Mouse (Mus musculus) neural tube, embryonic 14.5 days (tissue): ENCODE results near the gene Kcnc4. TPM values are rescaled to one million over a fixed set of nuclear protein-coding genes. Genes with fewer than 3 reads are reported as not detected.

ENCODE experiments used
- ATAC-seq: fragments of 200-750 bp; cut with Nextera tagmentation; 2 replicates; pipeline ENCODE4 v1.8.0; 2017; ENCODE audit warnings: low read depth, mild to moderate bottlenecking, moderate TSS enrichment, moderate library complexity
- H3K27ac ChIP-seq: fragments of 300-500 bp; sonication (generic); 2 replicates; pipeline ENCODE4 v1.5.1; 2014; ENCODE audit warnings: low read depth, mild to moderate bottlenecking, control low read depth, low read length, moderate library complexity, mixed read lengths
- H3K27me3 ChIP-seq: fragments of 300-500 bp; sonication (generic); 2 replicates; pipeline ENCODE4 v1.6.1; 2014; ENCODE audit warnings: low read length; ENCODE audit not compliant: control insufficient read depth, insufficient read depth
- H3K36me3 ChIP-seq: fragments of 300-500 bp; sonication (generic); 2 replicates; pipeline ENCODE4 v1.6.1; 2014; ENCODE audit warnings: low read length, mixed read lengths; ENCODE audit not compliant: control insufficient read depth, insufficient read depth
- H3K4me1 ChIP-seq: fragments of 300-500 bp; sonication (generic); 2 replicates; pipeline ENCODE4 v1.6.1; 2014; ENCODE audit warnings: low read length; ENCODE audit not compliant: control insufficient read depth, insufficient read depth
- H3K4me2 ChIP-seq: fragments of 300-500 bp; sonication (generic); 2 replicates; pipeline ENCODE4 v1.6.1; 2014; ENCODE audit warnings: mild to moderate bottlenecking, low read depth, low read length, control low read depth
- H3K4me3 ChIP-seq: fragments of 300-500 bp; sonication (generic); 2 replicates; pipeline ENCODE4 v1.5.1; 2014; ENCODE audit warnings: low read depth, low read length, control low read depth, mixed read lengths
- H3K9ac ChIP-seq: fragments of 300-500 bp; sonication (generic); replicated peaks from 2 replicates; pipeline ENCODE4 v1.6.1; 2014; ENCODE audit warnings: low read depth, mild to moderate bottlenecking, control low read depth, low read length, mixed read lengths
- H3K9me3 ChIP-seq: fragments of 300-500 bp; sonication (generic); 2 replicates; pipeline ENCODE4 v1.6.1; 2016; ENCODE audit warnings: low read length; ENCODE audit not compliant: control insufficient read depth
- WGBS: fragments of 180-500 bp; shearing (Covaris S2); extraction: QIAGEN DNeasy Blood & Tissue Kit; methylation state at CpG from one replicate; pipeline ENCODE4 v1.1.7; 2014; 5-methylcytosine and 5-hydroxymethylcytosine counted together
- polyA plus RNA-seq: library from polyadenylated mRNA; unstranded; fragments of >200 nt; fragmentation: Nextera tagmentation; extraction: Ambion mirVana; gene quantifications from 2 replicates; pipeline ENCODE4 v1.2.1, GENCODE M21; 2014

The Kcnc4 gene
- polyA plus RNA-seq, result 6.2 and 7.7 TPM in 2 replicates

- WGBS, result under 1% methylated on average over 64 of the region's 68 CpGs
- Histone ChIP-seq H3K4me3 (peak within 1 kb of the TSS; percentile 57), H3K27ac (no peak within 1 kb of the TSS), H3K9ac (peak within 1 kb of the TSS; percentile 57), H3K9me3 (no peaks in the 10 kb centered on the region), H3K4me1 (peaks cover 17% of the 10 kb centered on the region), H3K27me3 (peaks cover 52% of the 10 kb centered on the region), H3K36me3 (no peaks in the 10 kb centered on the region), H3K4me2 (peak within 1 kb of the TSS; percentile 96)
- peak; percentile 30; the same call in 1 of the 2 replicates for ATAC-seq
Measured at GRCm38 (mm10) chr3:107459196-107459772, at the start of gene Kcnc4. TSS of gene Kcnc4 (minus strand) at chr3:107459552.

- no peaks in the 10 kb centered on the region for H3K36me3 ChIP-seq
- 74% methylated on average over 8 of the region's 8 CpGs for WGBS
Measured at GRCm38 (mm10) chr3:107508696-107509095, 49.3 kb upstream of the Kcnc4 start.

GRCm38 (mm10) chr3:107507966-107508365 is 48.6 kb upstream of the Kcnc4 start:
- no peaks in the 10 kb centered on the region for H3K27me3 ChIP-seq
- no peak overlapping the region for H3K27ac ChIP-seq
- no peak for ATAC-seq
- H3K4me3 ChIP-seq, result no peak overlapping the region
- 79% methylated on average over 9 of the region's 9 CpGs for WGBS
- no peak overlapping the region for H3K4me2 ChIP-seq
- no peak overlapping the region for H3K9ac ChIP-seq
- no peaks in the 10 kb centered on the region for H3K36me3 ChIP-seq
- H3K4me1 ChIP-seq, result peaks cover 13% of the 10 kb centered on the region
- H3K9me3 ChIP-seq, result no peaks in the 10 kb centered on the region

More at GRCm38 (mm10) chr3:107508696-107509095, 49.3 kb upstream of the Kcnc4 start:
- Histone ChIP-seq H3K27me3 (no peaks in the 10 kb centered on the region), H3K4me2 (no peak overlapping the region), H3K9ac (no peak overlapping the region), H3K27ac (no peak overlapping the region), H3K4me3 (no peak overlapping the region), H3K9me3 (no peaks in the 10 kb centered on the region), H3K4me1 (peaks cover 13% of the 10 kb centered on the region)
- ATAC-seq, result no peak

- H3K4me3 ChIP-seq, result no peak overlapping the region
- WGBS, result 59% methylated on average over 4 of the region's 4 CpGs
- H3K27me3 ChIP-seq, result no peaks in the 10 kb centered on the region
- no peak overlapping the region for H3K9ac ChIP-seq
- no peak overlapping the region for H3K27ac ChIP-seq
- no peaks in the 10 kb centered on the region for H3K36me3 ChIP-seq
- peaks cover 20% of the 10 kb centered on the region for H3K4me1 ChIP-seq
- no peak for ATAC-seq
- H3K4me2 ChIP-seq, result no peak overlapping the region
- H3K9me3 ChIP-seq, result no peaks in the 10 kb centered on the region
Measured at GRCm38 (mm10) chr3:107506531-107506930, 47.2 kb upstream of the Kcnc4 start.

GRCm38 (mm10) chr3:107505464-107506367 is 46.4 kb upstream of the Kcnc4 start:
- no peaks in the 10 kb centered on the region for H3K27me3 ChIP-seq
- H3K36me3 ChIP-seq, result no peaks in the 10 kb centered on the region
- H3K4me1 ChIP-seq, result peaks cover 24% of the 10 kb centered on the region
- no peak overlapping the region for H3K27ac ChIP-seq
- no peak overlapping the region for H3K9ac ChIP-seq
- no peaks in the 10 kb centered on the region for H3K9me3 ChIP-seq
- H3K4me3 ChIP-seq, result no peak overlapping the region
- 34% methylated on average over 4 of the region's 4 CpGs for WGBS
- no peak overlapping the region for H3K4me2 ChIP-seq
- peak; percentile 62; the same call in 1 of the 2 replicates for ATAC-seq

GRCm38 (mm10) chr3:107504542-107504941 is 45.2 kb upstream of the Kcnc4 start:
- no peaks in the 10 kb centered on the region for H3K9me3 ChIP-seq
- no peak overlapping the region for H3K4me3 ChIP-seq
- H3K4me1 ChIP-seq, result peaks cover 24% of the 10 kb centered on the region
- H3K4me2 ChIP-seq, result no peak overlapping the region
- ATAC-seq, result no peak
- no peaks in the 10 kb centered on the region for H3K27me3 ChIP-seq
- no peak overlapping the region for H3K27ac ChIP-seq
- no peak overlapping the region for H3K9ac ChIP-seq
- WGBS, result 75% methylated on average over 1 of the region's 1 CpGs
- no peaks in the 10 kb centered on the region for H3K36me3 ChIP-seq

- H3K36me3 ChIP-seq, result no peaks in the 10 kb centered on the region
- H3K9me3 ChIP-seq, result no peaks in the 10 kb centered on the region
- H3K4me2 ChIP-seq, result no peak overlapping the region
- H3K4me1 ChIP-seq, result peaks cover 24% of the 10 kb centered on the region
- H3K9ac ChIP-seq, result no peak overlapping the region
- 65% methylated on average over 2 of the region's 2 CpGs for WGBS
- no peak overlapping the region for H3K27ac ChIP-seq
- ATAC-seq, result no peak
- no peaks in the 10 kb centered on the region for H3K27me3 ChIP-seq
- H3K4me3 ChIP-seq, result no peak overlapping the region
Measured at GRCm38 (mm10) chr3:107503716-107504115, 44.4 kb upstream of the Kcnc4 start.

GRCm38 (mm10) chr3:107501702-107502151 is 42.4 kb upstream of the Kcnc4 start:
- H3K4me3 ChIP-seq, result no peak overlapping the region
- peak overlapping the region; percentile 46; the same call in 1 of the 2 replicates for H3K27ac ChIP-seq
- H3K4me1 ChIP-seq, result peaks cover 25% of the 10 kb centered on the region
- peak; percentile 45; the same call in 1 of the 2 replicates for ATAC-seq
- 19% methylated on average over 7 of the region's 7 CpGs for WGBS
- no peaks in the 10 kb centered on the region for H3K36me3 ChIP-seq
- no peaks in the 10 kb centered on the region for H3K9me3 ChIP-seq
- H3K4me2 ChIP-seq, result no peak overlapping the region
- no peak overlapping the region for H3K9ac ChIP-seq
- H3K27me3 ChIP-seq, result no peaks in the 10 kb centered on the region

- Histone ChIP-seq H3K9me3 (no peaks in the 10 kb centered on the region), H3K9ac (no peak overlapping the region), H3K36me3 (no peaks in the 10 kb centered on the region), H3K4me2 (no peak overlapping the region), H3K4me1 (peaks cover 24% of the 10 kb centered on the region), H3K4me3 (no peak overlapping the region), H3K27me3 (no peaks in the 10 kb centered on the region), H3K27ac (no peak overlapping the region)
- WGBS, result 95% methylated on average over 11 of the region's 11 CpGs
- no peak for ATAC-seq
Measured at GRCm38 (mm10) chr3:107500301-107500700, 40.9 kb upstream of the Kcnc4 start.
